11 mouse cellular contexts compared by ENCODE assay signal in the genomic region with DNA sequence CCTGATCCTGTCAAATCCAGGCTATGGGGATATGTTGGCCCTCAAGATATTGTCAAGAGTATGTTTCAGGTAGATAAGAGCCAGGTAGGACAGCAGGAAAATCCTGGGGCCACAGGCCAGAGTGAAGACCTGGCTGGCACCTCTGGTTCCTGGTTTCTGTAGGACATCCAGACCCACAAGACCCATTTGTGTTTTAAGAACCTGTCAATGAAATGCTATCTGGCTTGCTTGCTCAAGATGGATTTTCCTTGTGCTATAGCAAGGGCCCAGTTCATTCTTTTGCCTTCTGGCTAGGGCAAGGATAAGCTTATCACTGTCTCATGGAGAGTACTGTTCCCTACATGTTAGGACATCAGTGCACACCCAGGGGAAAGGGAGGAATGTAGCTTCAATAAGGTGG. TPM values are rescaled to one million over a fixed set of nuclear protein-coding genes. Genes with fewer than 3 reads are reported as not detected.
DNase-seq lines count a peak whose midpoint lies in the region; ATAC-seq lines count a peak whose summit lies in the region.
"Had no signal": no experiment of that assay in that cellular context is flagged by ENCODE, and none has a peak within 500 bp of the region (broad histone marks: within the 10 kb centered on the region; RNA-seq: fewer than 3 reads in every experiment).

No protein-coding gene starts in this region.

- 0 out of 2 replicates have a peak overlapping the region, but pooled peaks have one; percentile 22 for H3K9ac ChIP-seq in kidney, embryonic 16.5 days (replicated peaks; ENCODE audit: low read length)
- H3K9ac ChIP-seq in hindbrain, embryonic 16.5 days (ENCODE audit: low read depth, low read length): no peak overlapping the region
- H3K9ac ChIP-seq in neural tube, embryonic 12.5 days: no peak overlapping the region
- H3K9ac ChIP-seq: liver, embryonic 13.5 days had no signal

- DNase-seq in kidney, postnatal 14 days: no peak
- no peak for DNase-seq in forebrain, embryonic 10.5 days (ENCODE audit: extremely low spot score, low spot score)
- no peak for DNase-seq in right cerebral cortex, postnatal 36 days (ENCODE audit: low spot score in 2 of 2)
- DNase-seq: cerebellum, adult 9-11 months; liver, embryonic 13.5 days; thymus, postnatal 4 days had no signal

- no peak for ATAC-seq in kidney, embryonic 16.5 days (ENCODE audit: low FRiP score, low TSS enrichment)
- no peak for ATAC-seq in hindbrain, embryonic 16.5 days
- no peak for ATAC-seq in neural tube, embryonic 12.5 days (ENCODE audit: low FRiP score, low read depth)
- no peak for ATAC-seq in frontal cortex, adult (ENCODE audit: low TSS enrichment)

- no peak overlapping the region for H3K4me3 ChIP-seq in kidney, embryonic 16.5 days (ENCODE audit: low read length)
- 0 out of 2 replicates have a peak overlapping the region, but pooled peaks have one; percentile 13 for H3K4me3 ChIP-seq in forebrain, embryonic 10.5 days
- H3K4me3 ChIP-seq in hindbrain, embryonic 16.5 days (ENCODE audit: low read length): peak overlapping the region; percentile 13; the same call in 1 of the 2 replicates
- H3K4me3 ChIP-seq in neural tube, embryonic 12.5 days: no peak overlapping the region
- H3K4me3 ChIP-seq: liver, embryonic 13.5 days had no signal

- H3K4me1 ChIP-seq in kidney, embryonic 16.5 days (ENCODE audit: insufficient read depth, low read length): peaks cover 47% of the 10 kb centered on the region
- peaks cover 66% of the 10 kb centered on the region for H3K4me1 ChIP-seq in forebrain, embryonic 10.5 days
- peaks cover 40% of the 10 kb centered on the region for H3K4me1 ChIP-seq in hindbrain, embryonic 16.5 days (ENCODE audit: control insufficient read depth, insufficient read depth, low read depth, low read length)
- H3K4me1 ChIP-seq in neural tube, embryonic 12.5 days: peaks cover 39% of the 10 kb centered on the region
- H3K4me1 ChIP-seq: liver, embryonic 13.5 days had no signal

- H3K36me3 ChIP-seq in kidney, embryonic 16.5 days (ENCODE audit: insufficient read depth, low read length): peaks cover 17% of the 10 kb centered on the region
- H3K36me3 ChIP-seq in forebrain, embryonic 10.5 days (replicated peaks): peaks cover 30% of the 10 kb centered on the region
- H3K36me3 ChIP-seq in hindbrain, embryonic 16.5 days (ENCODE audit: control insufficient read depth, insufficient read depth, low read length): peaks cover 26% of the 10 kb centered on the region
- H3K36me3 ChIP-seq in neural tube, embryonic 12.5 days: peaks cover 25% of the 10 kb centered on the region
- H3K36me3 ChIP-seq: G1E; liver, embryonic 13.5 days had no signal

- H3K9me3 ChIP-seq in kidney, embryonic 16.5 days (ENCODE audit: low read length): no peaks in the 10 kb centered on the region
- H3K9me3 ChIP-seq in forebrain, embryonic 10.5 days: no peaks in the 10 kb centered on the region
- no peaks in the 10 kb centered on the region for H3K9me3 ChIP-seq in hindbrain, embryonic 16.5 days (ENCODE audit: control insufficient read depth, low read length)
- no peaks in the 10 kb centered on the region for H3K9me3 ChIP-seq in neural tube, embryonic 12.5 days
- H3K9me3 ChIP-seq: liver, embryonic 13.5 days had no signal

- H3K27ac ChIP-seq in kidney, embryonic 16.5 days (ENCODE audit: low read length): peak overlapping the region; percentile 60
- peak overlapping the region; percentile 62; the same call in 1 of the 2 replicates for H3K27ac ChIP-seq in forebrain, embryonic 10.5 days
- peak overlapping the region; percentile 72 for H3K27ac ChIP-seq in hindbrain, embryonic 16.5 days (ENCODE audit: low read depth, low read length)
- no peak overlapping the region for H3K27ac ChIP-seq in neural tube, embryonic 12.5 days
- H3K27ac ChIP-seq: liver, embryonic 13.5 days had no signal

- peaks cover 9% of the 10 kb centered on the region for H3K27me3 ChIP-seq in kidney, embryonic 16.5 days (ENCODE audit: insufficient read depth, low read length)
- peaks cover 95% of the 10 kb centered on the region for H3K27me3 ChIP-seq in forebrain, embryonic 10.5 days (ENCODE audit: poor library complexity, severe bottlenecking)
- H3K27me3 ChIP-seq in hindbrain, embryonic 16.5 days (replicated peaks; ENCODE audit: control insufficient read depth, insufficient read depth, low read length): peaks cover 4% of the 10 kb centered on the region; the same call in 1 of the 2 replicates
- H3K27me3 ChIP-seq in neural tube, embryonic 12.5 days (replicated peaks): peaks cover 18% of the 10 kb centered on the region; the same call in 1 of the 2 replicates

- peak overlapping the region; percentile 2 for H3K4me2 ChIP-seq in kidney, embryonic 16.5 days (replicated peaks; ENCODE audit: low read depth, low read length)
- peak overlapping the region; percentile 41 for H3K4me2 ChIP-seq in hindbrain, embryonic 16.5 days (ENCODE audit: low read length)
- peak overlapping the region; percentile 75 for H3K4me2 ChIP-seq in neural tube, embryonic 12.5 days (replicated peaks)
- H3K4me2 ChIP-seq: liver, embryonic 13.5 days had no signal

RNA-seq across cellular contexts. Expression of gene Sertad4, which starts 3.5 kb away (rescaled TPM):
- 10.0 and 20.0 TPM in 2 replicates for polyA plus RNA-seq in kidney, embryonic 16.5 days (2015; fragmentation: Nextera tagmentation; extraction: Ambion mirVana)
- polyA plus RNA-seq in forebrain, embryonic 10.5 days (2016; fragmentation: Nextera tagmentation; extraction: Ambion mirVana): 13.1 TPM in 2 replicates
- polyA plus RNA-seq in hindbrain, embryonic 16.5 days (2015; fragmentation: Nextera tagmentation; extraction: Ambion mirVana): 8.5 and 18.5 TPM in 2 replicates
- polyA plus RNA-seq in neural tube, embryonic 12.5 days (2016; fragmentation: Nextera tagmentation; extraction: Ambion mirVana): 25.2 and 25.7 TPM in 2 replicates
- polyA plus RNA-seq: G1E had no signal

Comparison
In these comparisons a context has a peak if more than half of its experiments do, and no peak if none do; other contexts are left out.
1. H3K4me2 ChIP-seq: peak in every context shown above with its lines; median percentile 75 in neural tube, embryonic 12.5 days; 41 in hindbrain, embryonic 16.5 days; 2 in kidney, embryonic 16.5 days.
2. H3K4me3 ChIP-seq: peak in forebrain, embryonic 10.5 days (single experiment) and hindbrain, embryonic 16.5 days (single experiment); none in kidney, embryonic 16.5 days (single experiment) and neural tube, embryonic 12.5 days (single experiment).